Mouse (Mus musculus): ENCODE measurements around the gene Washc3. TPM values are rescaled to one million over a fixed set of nuclear protein-coding genes. Genes with fewer than 3 reads are reported as not detected.

Gene Washc3
- total and polyA plus RNA-seq, 3 experiments = 17.6 to 116 (median 59.9) TPM

GRCm38 (mm10) chr10:88261186-88261585, 60.3 kb downstream of the Washc3 start:
- DNase-seq (ENCODE audit: low spot score) (no peak), ATAC-seq (ENCODE audit: extremely low read depth, insufficient number of reproducible peaks, low FRiP score, poor library complexity, severe bottlenecking) (no peak)
- H3K9me3 ChIP-seq (replicated peaks) = no peaks in the 10 kb centered on the region
- no peaks in the 10 kb centered on the region for H3K4me1 ChIP-seq (ENCODE audit: insufficient read depth, low read depth, low read length)
- H3K27me3 ChIP-seq (ENCODE audit: insufficient read depth, low read length) = no peaks in the 10 kb centered on the region
- TF ChIP-seq TAL1 (conservative IDR thresholded peaks at IDR 0.05; ENCODE audit: low read depth, low read length) = no peak
- no peak overlapping the region for H3K4me3 ChIP-seq (ENCODE audit: low read depth, low read length)
- no peaks in the 10 kb centered on the region for H3K36me3 ChIP-seq (replicated peaks)

GRCm38 (mm10) chr10:88263383-88263782, 62.5 kb downstream of the Washc3 start:
- TF ChIP-seq GATA1 (IDR thresholded peaks at IDR 0.05; ENCODE audit: borderline replicate concordance, low read length) (no peak), POLR2AphosphoS5 (IDR thresholded peaks at IDR 0.05; ENCODE audit: insufficient replicate concordance, low read depth, low read length) (no peak), GATA2 (IDR thresholded peaks at IDR 0.05; ENCODE audit: borderline replicate concordance, low read depth, low read length) (no peak), CTCF (IDR thresholded peaks at IDR 0.05; ENCODE audit: low read depth, low read length) (no peak), TAL1 (conservative IDR thresholded peaks at IDR 0.05; ENCODE audit: low read depth, low read length) (no peak)
- Histone ChIP-seq H3K4me3 (ENCODE audit: low read depth, low read length) (no peak overlapping the region), H3K9me3 (replicated peaks) (no peaks in the 10 kb centered on the region), H3K36me3 (replicated peaks) (no peaks in the 10 kb centered on the region), H3K4me1 (ENCODE audit: insufficient read depth, low read depth, low read length) (no peaks in the 10 kb centered on the region), H3K27me3 (ENCODE audit: insufficient read depth, low read length) (no peaks in the 10 kb centered on the region)
- no peak for ATAC-seq (ENCODE audit: extremely low read depth, insufficient number of reproducible peaks, low FRiP score, poor library complexity, severe bottlenecking)
- DNase-seq (ENCODE audit: low spot score) = no peak

- DNase-seq (ENCODE audit: low spot score) (no peak), ATAC-seq (ENCODE audit: extremely low read depth, insufficient number of reproducible peaks, low FRiP score, poor library complexity, severe bottlenecking) (no peak)
- no peak for TF ChIP-seq GATA1 (IDR thresholded peaks at IDR 0.05; ENCODE audit: borderline replicate concordance, low read length)
- TF ChIP-seq GATA2 (IDR thresholded peaks at IDR 0.05; ENCODE audit: borderline replicate concordance, low read depth, low read length) = no peak
- no peak for TF ChIP-seq POLR2AphosphoS5 (IDR thresholded peaks at IDR 0.05; ENCODE audit: insufficient replicate concordance, low read depth, low read length)
- TF ChIP-seq TAL1 (conservative IDR thresholded peaks at IDR 0.05; ENCODE audit: low read depth, low read length) = no peak
- no peak for TF ChIP-seq CTCF (IDR thresholded peaks at IDR 0.05; ENCODE audit: low read depth, low read length)
- H3K36me3 ChIP-seq (replicated peaks) = no peaks in the 10 kb centered on the region
- no peaks in the 10 kb centered on the region for H3K9me3 ChIP-seq (replicated peaks)
- no peak overlapping the region for H3K4me3 ChIP-seq (ENCODE audit: low read depth, low read length)
- H3K27me3 ChIP-seq (ENCODE audit: insufficient read depth, low read length) = no peaks in the 10 kb centered on the region
- no peaks in the 10 kb centered on the region for H3K4me1 ChIP-seq (ENCODE audit: insufficient read depth, low read depth, low read length)
Measured at GRCm38 (mm10) chr10:88274045-88274444, 73.2 kb downstream of the Washc3 start.

- no peaks in the 10 kb centered on the region for H3K4me1 ChIP-seq (ENCODE audit: insufficient read depth, low read depth, low read length)
- no peaks in the 10 kb centered on the region for H3K27me3 ChIP-seq (ENCODE audit: insufficient read depth, low read length)
- TF ChIP-seq GATA2 (IDR thresholded peaks at IDR 0.05; ENCODE audit: borderline replicate concordance, low read depth, low read length) = no peak
- no peak for TF ChIP-seq POLR2AphosphoS5 (IDR thresholded peaks at IDR 0.05; ENCODE audit: insufficient replicate concordance, low read depth, low read length)
- no peak for TF ChIP-seq CTCF (IDR thresholded peaks at IDR 0.05; ENCODE audit: low read depth, low read length)
- TF ChIP-seq GATA1 (IDR thresholded peaks at IDR 0.05; ENCODE audit: borderline replicate concordance, low read length) = no peak
- TF ChIP-seq TAL1 (conservative IDR thresholded peaks at IDR 0.05; ENCODE audit: low read depth, low read length) = no peak
- H3K36me3 ChIP-seq (replicated peaks) = no peaks in the 10 kb centered on the region
- no peak for DNase-seq (ENCODE audit: low spot score)
- no peak for ATAC-seq (ENCODE audit: extremely low read depth, insufficient number of reproducible peaks, low FRiP score, poor library complexity, severe bottlenecking)
- no peak overlapping the region for H3K4me3 ChIP-seq (ENCODE audit: low read depth, low read length)
- H3K9me3 ChIP-seq (replicated peaks) = no peaks in the 10 kb centered on the region
Measured at GRCm38 (mm10) chr10:88281699-88282098, 80.8 kb downstream of the Washc3 start.

GRCm38 (mm10) chr10:88284343-88284990, 83.6 kb downstream of the Washc3 start:
- no peak for ATAC-seq (ENCODE audit: extremely low read depth, insufficient number of reproducible peaks, low FRiP score, poor library complexity, severe bottlenecking)

GRCm38 (mm10) chr10:88287261-88287660, 86.4 kb downstream of the Washc3 start:
- H3K4me3 ChIP-seq (ENCODE audit: low read depth, low read length) = no peak overlapping the region
- no peak for ATAC-seq (ENCODE audit: extremely low read depth, insufficient number of reproducible peaks, low FRiP score, poor library complexity, severe bottlenecking)
- no peaks in the 10 kb centered on the region for H3K36me3 ChIP-seq (replicated peaks)
- TF ChIP-seq TAL1 (conservative IDR thresholded peaks at IDR 0.05; ENCODE audit: low read depth, low read length) (no peak), POLR2AphosphoS5 (IDR thresholded peaks at IDR 0.05; ENCODE audit: insufficient replicate concordance, low read depth, low read length) (no peak), CTCF (IDR thresholded peaks at IDR 0.05; ENCODE audit: low read depth, low read length) (no peak), GATA2 (IDR thresholded peaks at IDR 0.05; ENCODE audit: borderline replicate concordance, low read depth, low read length) (no peak), GATA1 (IDR thresholded peaks at IDR 0.05; ENCODE audit: borderline replicate concordance, low read length) (no peak)
- no peak for DNase-seq (ENCODE audit: low spot score)
- no peaks in the 10 kb centered on the region for H3K9me3 ChIP-seq (replicated peaks)
- no peaks in the 10 kb centered on the region for H3K4me1 ChIP-seq (ENCODE audit: insufficient read depth, low read depth, low read length)
- no peaks in the 10 kb centered on the region for H3K27me3 ChIP-seq (ENCODE audit: insufficient read depth, low read length)

More at GRCm38 (mm10) chr10:88284343-88284990, 83.6 kb downstream of the Washc3 start:
- Histone ChIP-seq H3K4me3 (ENCODE audit: low read depth, low read length) (no peak overlapping the region), H3K36me3 (replicated peaks) (no peaks in the 10 kb centered on the region), H3K27me3 (ENCODE audit: insufficient read depth, low read length) (no peaks in the 10 kb centered on the region), H3K9me3 (replicated peaks) (no peaks in the 10 kb centered on the region), H3K4me1 (ENCODE audit: insufficient read depth, low read depth, low read length) (no peaks in the 10 kb centered on the region)
- no peak for TF ChIP-seq GATA2 (IDR thresholded peaks at IDR 0.05; ENCODE audit: borderline replicate concordance, low read depth, low read length)
- TF ChIP-seq POLR2AphosphoS5 (IDR thresholded peaks at IDR 0.05; ENCODE audit: insufficient replicate concordance, low read depth, low read length) = no peak
- TF ChIP-seq CTCF (IDR thresholded peaks at IDR 0.05; ENCODE audit: low read depth, low read length) = no peak
- TF ChIP-seq GATA1 (IDR thresholded peaks at IDR 0.05; ENCODE audit: borderline replicate concordance, low read length) = no peak
- TF ChIP-seq TAL1 (conservative IDR thresholded peaks at IDR 0.05; ENCODE audit: low read depth, low read length) = no peak
- no peak for DNase-seq (ENCODE audit: low spot score)
